Mouse (Mus musculus): ENCODE measurements around the gene Cryga. TPM values are rescaled to one million over a fixed set of nuclear protein-coding genes. Genes with fewer than 3 reads are reported as not detected.

Gene Cryga
- polyA plus RNA-seq, 1 experiment from 2014 or later: not detected

- peak overlapping the region; percentile 83 for H3K27ac ChIP-seq
- H3K36me3 ChIP-seq: no peaks in the 10 kb centered on the region
- H3K4me1 ChIP-seq (replicated peaks): no peaks in the 10 kb centered on the region
- H3K9ac ChIP-seq: no peak overlapping the region
- no peaks in the 10 kb centered on the region for H3K9me3 ChIP-seq
- H3K27me3 ChIP-seq (replicated peaks): no peaks in the 10 kb centered on the region
- H3K4me2 ChIP-seq (replicated peaks): 0 out of 2 replicates have a peak overlapping the region, but pooled peaks have one; percentile 24
- peak; percentile 95 for ATAC-seq
- WGBS: 43% methylated on average over 8 of the region's 8 CpGs
- no peak overlapping the region for H3K4me3 ChIP-seq (replicated peaks)
Measured at GRCm38 (mm10) chr1:65118150-65118913, 15.2 kb upstream of the Cryga start.

- Histone ChIP-seq H3K27me3 (replicated peaks) (no peaks in the 10 kb centered on the region), H3K4me3 (replicated peaks) (no peak overlapping the region), H3K9me3 (no peaks in the 10 kb centered on the region), H3K9ac (no peak overlapping the region), H3K27ac (no peak overlapping the region), H3K4me1 (replicated peaks) (no peaks in the 10 kb centered on the region), H3K4me2 (replicated peaks) (no peak overlapping the region), H3K36me3 (no peaks in the 10 kb centered on the region)
- 89% methylated on average over 5 of the region's 5 CpGs for WGBS
- ATAC-seq: no peak
Measured at GRCm38 (mm10) chr1:65113536-65114172, 10.5 kb upstream of the Cryga start.

GRCm38 (mm10) chr1:65112807-65113196 is 9.6 kb upstream of the Cryga start:
- H3K9me3 ChIP-seq: no peaks in the 10 kb centered on the region
- no peak overlapping the region for H3K9ac ChIP-seq
- no peaks in the 10 kb centered on the region for H3K27me3 ChIP-seq (replicated peaks)
- H3K27ac ChIP-seq: no peak overlapping the region
- no peaks in the 10 kb centered on the region for H3K36me3 ChIP-seq
- ATAC-seq: peak; percentile 25; the same call in 1 of the 2 replicates
- H3K4me3 ChIP-seq (replicated peaks): no peak overlapping the region
- H3K4me1 ChIP-seq (replicated peaks): no peaks in the 10 kb centered on the region
- 54% methylated on average over 14 of the region's 14 CpGs for WGBS
- peak overlapping the region; percentile 10 for H3K4me2 ChIP-seq (replicated peaks)

GRCm38 (mm10) chr1:65112031-65112806 is 9.0 kb upstream of the Cryga start:
- Histone ChIP-seq H3K27me3 (replicated peaks) (no peaks in the 10 kb centered on the region), H3K9ac (no peak overlapping the region), H3K4me1 (replicated peaks) (no peaks in the 10 kb centered on the region), H3K36me3 (no peaks in the 10 kb centered on the region), H3K9me3 (no peaks in the 10 kb centered on the region), H3K4me2 (replicated peaks) (peak overlapping the region; percentile 10), H3K27ac (no peak overlapping the region), H3K4me3 (replicated peaks) (no peak overlapping the region)
- WGBS: 8% methylated on average over 8 of the region's 8 CpGs
- peak; percentile 86 for ATAC-seq

GRCm38 (mm10) chr1:65109756-65110435 is 6.7 kb upstream of the Cryga start:
- Histone ChIP-seq H3K4me2 (replicated peaks) (no peak overlapping the region), H3K27me3 (replicated peaks) (no peaks in the 10 kb centered on the region), H3K4me1 (replicated peaks) (no peaks in the 10 kb centered on the region), H3K9me3 (no peaks in the 10 kb centered on the region), H3K9ac (no peak overlapping the region), H3K4me3 (replicated peaks) (no peak overlapping the region), H3K36me3 (no peaks in the 10 kb centered on the region), H3K27ac (no peak overlapping the region)
- WGBS: 80% methylated on average over 25 of the region's 25 CpGs
- no peak for ATAC-seq

GRCm38 (mm10) chr1:65109196-65109595 is 6.0 kb upstream of the Cryga start:
- no peak overlapping the region for H3K4me2 ChIP-seq (replicated peaks)
- no peaks in the 10 kb centered on the region for H3K36me3 ChIP-seq
- H3K4me1 ChIP-seq (replicated peaks): no peaks in the 10 kb centered on the region
- H3K9me3 ChIP-seq: no peaks in the 10 kb centered on the region
- no peak overlapping the region for H3K27ac ChIP-seq
- 87% methylated on average over 8 of the region's 8 CpGs for WGBS
- no peak for ATAC-seq
- H3K27me3 ChIP-seq (replicated peaks): no peaks in the 10 kb centered on the region
- H3K4me3 ChIP-seq (replicated peaks): no peak overlapping the region
- no peak overlapping the region for H3K9ac ChIP-seq

- Histone ChIP-seq H3K4me2 (replicated peaks) (no peak overlapping the region), H3K27me3 (replicated peaks) (no peaks in the 10 kb centered on the region), H3K4me3 (replicated peaks) (no peak overlapping the region), H3K9ac (no peak overlapping the region), H3K9me3 (no peaks in the 10 kb centered on the region), H3K36me3 (no peaks in the 10 kb centered on the region), H3K27ac (no peak overlapping the region), H3K4me1 (replicated peaks) (no peaks in the 10 kb centered on the region)
- ATAC-seq: no peak
- WGBS: 83% methylated on average over 10 of the region's 10 CpGs
Measured at GRCm38 (mm10) chr1:65107654-65108279, 4.6 kb upstream of the Cryga start.

GRCm38 (mm10) chr1:65096953-65097352 is 6.2 kb downstream of the Cryga start:
- ATAC-seq: 0 out of 2 replicates have a peak, but pooled peaks have one; percentile 34
- Histone ChIP-seq H3K9ac (no peak overlapping the region), H3K27ac (no peak overlapping the region), H3K36me3 (no peaks in the 10 kb centered on the region), H3K4me2 (replicated peaks) (no peak overlapping the region), H3K27me3 (replicated peaks) (no peaks in the 10 kb centered on the region), H3K4me1 (replicated peaks) (no peaks in the 10 kb centered on the region), H3K9me3 (no peaks in the 10 kb centered on the region), H3K4me3 (replicated peaks) (no peak overlapping the region)
- WGBS: 74% methylated on average over 3 of the region's 3 CpGs

- Histone ChIP-seq H3K27ac (no peak overlapping the region), H3K36me3 (no peaks in the 10 kb centered on the region), H3K27me3 (replicated peaks) (no peaks in the 10 kb centered on the region), H3K4me1 (replicated peaks) (no peaks in the 10 kb centered on the region), H3K9me3 (no peaks in the 10 kb centered on the region), H3K9ac (no peak overlapping the region), H3K4me3 (replicated peaks) (no peak overlapping the region), H3K4me2 (replicated peaks) (no peak overlapping the region)
- no peak for ATAC-seq
- 93% methylated on average over 3 of the region's 3 CpGs for WGBS
Measured at GRCm38 (mm10) chr1:65091566-65091965, 11.6 kb downstream of the Cryga start.

- 39% methylated on average over 2 of the region's 2 CpGs for WGBS
- no peaks in the 10 kb centered on the region for H3K36me3 ChIP-seq
- H3K9ac ChIP-seq: no peak overlapping the region
- H3K4me1 ChIP-seq (replicated peaks): no peaks in the 10 kb centered on the region
- H3K4me3 ChIP-seq (replicated peaks): no peak overlapping the region
- no peak overlapping the region for H3K27ac ChIP-seq
- H3K27me3 ChIP-seq (replicated peaks): no peaks in the 10 kb centered on the region
- ATAC-seq: peak; percentile 92
- H3K9me3 ChIP-seq: no peaks in the 10 kb centered on the region
- no peak overlapping the region for H3K4me2 ChIP-seq (replicated peaks)
Measured at GRCm38 (mm10) chr1:65090370-65090769, 12.8 kb downstream of the Cryga start.

- Histone ChIP-seq H3K27me3 (replicated peaks) (no peaks in the 10 kb centered on the region), H3K9me3 (no peaks in the 10 kb centered on the region), H3K9ac (no peak overlapping the region), H3K4me2 (replicated peaks) (no peak overlapping the region), H3K36me3 (no peaks in the 10 kb centered on the region), H3K4me1 (replicated peaks) (no peaks in the 10 kb centered on the region), H3K27ac (no peak overlapping the region), H3K4me3 (replicated peaks) (no peak overlapping the region)
- no peak for ATAC-seq
- 78% methylated on average over 6 of the region's 6 CpGs for WGBS
Measured at GRCm38 (mm10) chr1:65088567-65089356, 14.4 kb downstream of the Cryga start.
